Mouse (Mus musculus): ENCODE measurements around the gene Selenov.
A peak's percentile ranks its signal among the peaks of the same experiment; 100 is the strongest.

Gene Selenov

GRCm38 (mm10) chr7:28290638-28291590 is at the start of gene Selenov:
Gene Selenov, minus strand, starts transcription at chr7:28291186.
- DNase-seq (ENCODE audit: low read depth, low spot score): no peak

- peak; percentile 60 for DNase-seq (ENCODE audit: low read depth, low spot score)
These were observed 48.4 kb upstream of the Selenov start for GRCm38 (mm10) chr7:28339213-28339917.

GRCm38 (mm10) chr7:28338108-28338998 is 47.4 kb upstream of the Selenov start, which contains the start of gene Supt5:
Gene Supt5, minus strand, starts transcription at chr7:28338746.
- DNase-seq (ENCODE audit: low read depth, low spot score): peak; percentile 99

- DNase-seq (ENCODE audit: low read depth, low spot score): no peak
These were observed 44.5 kb upstream of the Selenov start for GRCm38 (mm10) chr7:28335471-28335870.

- DNase-seq (ENCODE audit: low read depth, low spot score): no peak
These were observed 43.5 kb upstream of the Selenov start for GRCm38 (mm10) chr7:28334534-28334933.

- DNase-seq (ENCODE audit: low read depth, low spot score): no peak
These were observed 37.3 kb upstream of the Selenov start for GRCm38 (mm10) chr7:28328260-28328659.

- DNase-seq (ENCODE audit: low read depth, low spot score): no peak
These were observed 35.5 kb upstream of the Selenov start for GRCm38 (mm10) chr7:28326457-28326856.

GRCm38 (mm10) chr7:28325293-28325692 is 34.3 kb upstream of the Selenov start:
- DNase-seq (ENCODE audit: low read depth, low spot score): no peak

- DNase-seq (ENCODE audit: low read depth, low spot score): no peak
These were observed 31.2 kb upstream of the Selenov start for GRCm38 (mm10) chr7:28321974-28322720.

GRCm38 (mm10) chr7:28318714-28319113 is 27.7 kb upstream of the Selenov start:
- no peak for DNase-seq (ENCODE audit: low read depth, low spot score)

GRCm38 (mm10) chr7:28318036-28318435 is 27.1 kb upstream of the Selenov start:
- DNase-seq (ENCODE audit: low read depth, low spot score): no peak

- DNase-seq (ENCODE audit: low read depth, low spot score): peak; percentile 97
These were observed 21.0 kb upstream of the Selenov start, which contains the start of gene Timm50 for GRCm38 (mm10) chr7:28311926-28312543. Gene Timm50, minus strand, starts transcription at chr7:28312072.

- DNase-seq (ENCODE audit: low read depth, low spot score): no peak
These were observed 20.4 kb upstream of the Selenov start for GRCm38 (mm10) chr7:28311151-28311925.

- no peak for DNase-seq (ENCODE audit: low read depth, low spot score)
These were observed 18.8 kb upstream of the Selenov start for GRCm38 (mm10) chr7:28309737-28310136.

- no peak for DNase-seq (ENCODE audit: low read depth, low spot score)
These were observed 15.2 kb upstream of the Selenov start for GRCm38 (mm10) chr7:28306216-28306615.

GRCm38 (mm10) chr7:28305641-28306040 is 14.7 kb upstream of the Selenov start:
- DNase-seq (ENCODE audit: low read depth, low spot score): no peak

- peak; percentile 81 for DNase-seq (ENCODE audit: low read depth, low spot score)
These were observed 10.8 kb upstream of the Selenov start, which contains the start of gene Dll3 for GRCm38 (mm10) chr7:28301616-28302433. Gene Dll3, minus strand, starts transcription at chr7:28302238.

- peak; percentile 82 for DNase-seq (ENCODE audit: low read depth, low spot score)
These were observed 8.0 kb upstream of the Selenov start for GRCm38 (mm10) chr7:28298837-28299625.
